ENCODE assay signal across 17 mouse cellular contexts in the genomic region with DNA sequence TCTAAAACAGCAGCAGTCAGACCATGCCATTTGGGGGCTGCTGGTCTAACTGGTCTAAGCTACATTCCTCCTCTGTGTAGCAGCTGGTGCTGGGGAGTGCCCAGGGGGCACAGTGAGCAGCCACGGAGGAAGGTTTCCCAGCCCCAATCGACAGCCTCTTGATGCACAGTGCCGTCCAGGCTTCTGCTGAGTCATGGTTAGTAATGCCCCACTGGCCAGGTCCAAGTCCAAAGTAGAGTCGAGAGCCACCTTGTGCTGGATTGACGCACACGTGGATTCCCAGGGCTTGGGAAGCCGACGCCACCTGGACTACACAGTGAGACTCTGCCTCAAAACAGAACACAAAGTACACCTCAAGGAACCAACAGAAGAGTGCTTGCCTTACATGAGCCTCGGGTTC. TPM values are rescaled to one million over a fixed set of nuclear protein-coding genes. Genes with fewer than 3 reads are reported as not detected.
DNase-seq lines count a peak whose midpoint lies in the region; ATAC-seq and TF ChIP-seq lines count a peak whose summit lies in the region.
"Had no signal": no experiment of that assay in that cellular context is flagged by ENCODE, and none has a peak within 500 bp of the region (broad histone marks: within the 10 kb centered on the region; RNA-seq: fewer than 3 reads in every experiment).

No protein-coding gene starts in this region.

- no peak overlapping the region for H3K9ac ChIP-seq in ES-E14 (ENCODE audit: insufficient read depth, low read depth, low read length, poor library complexity, severe bottlenecking)
- no peak overlapping the region for H3K9ac ChIP-seq in kidney, postnatal 0 days (ENCODE audit: low read depth, low read length)
- no peak overlapping the region for H3K9ac ChIP-seq in liver, embryonic 16.5 days (ENCODE audit: low read depth, low read length)
- H3K9ac ChIP-seq in midbrain, embryonic 16.5 days (ENCODE audit: low read depth, low read length), result no peak overlapping the region
- H3K9ac ChIP-seq: heart, embryonic 13.5 days; midbrain, embryonic 15.5 days had no signal

- in situ Hi-C loops in ES-E14 (cut with MboI; ENCODE audit: low sequenced_read_pairs in 2 of 2, unreplicated experiment in 2 of 2), result no loop called here

- no peaks in the 10 kb centered on the region for H3K36me3 ChIP-seq in ES-E14 (ENCODE audit: control insufficient read depth, insufficient read depth, low read length, poor library complexity, severe bottlenecking)
- H3K36me3 ChIP-seq in kidney, postnatal 0 days (ENCODE audit: insufficient read depth, low read length), result no peaks in the 10 kb centered on the region
- no peaks in the 10 kb centered on the region for H3K36me3 ChIP-seq in liver, embryonic 16.5 days (ENCODE audit: control insufficient read depth, insufficient read depth)
- no peaks in the 10 kb centered on the region for H3K36me3 ChIP-seq in midbrain, embryonic 16.5 days (ENCODE audit: control insufficient read depth, insufficient read depth, low read length)
- H3K36me3 ChIP-seq: heart, embryonic 13.5 days; midbrain, embryonic 15.5 days had no signal

- no peak for DNase-seq in ES-E14 (ENCODE audit: low read depth, low spot score)
- peak; percentile 91 for DNase-seq in kidney, adult 11 months
- DNase-seq in kidney, postnatal 0 days (ENCODE audit: low spot score), result peak; percentile 15
- DNase-seq in Muller cell, postnatal 12 days (ENCODE audit: inconsistent ontology term), result no peak
- no peak for DNase-seq in ovary, adult 18-20 months (ENCODE audit: low spot score)
- DNase-seq: cerebellum, postnatal 14 days; heart, postnatal 4 days; thymus, postnatal 14 days had no signal

- no peak overlapping the region for H3K4me3 ChIP-seq in ES-E14 (ENCODE audit: insufficient read depth in 1 of 2, low read depth in 1 of 2, low read length in 2 of 2, poor library complexity in 1 of 2, severe bottlenecking in 1 of 2)
- no peak overlapping the region for H3K4me3 ChIP-seq in kidney, postnatal 0 days (replicated peaks; ENCODE audit: low read depth, low read length)
- H3K4me3 ChIP-seq in liver, embryonic 16.5 days (ENCODE audit: low read depth, low read length), result no peak overlapping the region
- H3K4me3 ChIP-seq in midbrain, embryonic 16.5 days (ENCODE audit: low read depth, low read length), result no peak overlapping the region
- H3K4me3 ChIP-seq: heart, embryonic 13.5 days; megakaryocyte, embryonic 14.5 days; midbrain, embryonic 15.5 days had no signal

- WGBS in kidney, postnatal 0 days, result 73% methylated on average over 9 of the region's 9 CpGs
- WGBS in liver, embryonic 16.5 days (ENCODE audit: insufficient replicate concordance), result 63% methylated on average over 9 of the region's 9 CpGs
- WGBS in midbrain, embryonic 16.5 days, result 86% methylated on average over 9 of the region's 9 CpGs

- no peak for TF ChIP-seq CTCF in kidney, postnatal 0 days (IDR thresholded peaks at IDR 0.05; ENCODE audit: low read depth)

- H3K4me1 ChIP-seq in ES-E14 (ENCODE audit: control insufficient read depth in 2 of 2, insufficient read depth in 2 of 2, low read length in 2 of 2, poor library complexity in 1 of 2), result no peaks in the 10 kb centered on the region
- no peaks in the 10 kb centered on the region for H3K4me1 ChIP-seq in kidney, postnatal 0 days (replicated peaks; ENCODE audit: insufficient read depth, low read length)
- no peaks in the 10 kb centered on the region for H3K4me1 ChIP-seq in liver, embryonic 16.5 days (ENCODE audit: control insufficient read depth, low read depth, low read length)
- no peaks in the 10 kb centered on the region for H3K4me1 ChIP-seq in midbrain, embryonic 16.5 days (ENCODE audit: control insufficient read depth, insufficient read depth, low read length)
- H3K4me1 ChIP-seq: heart, embryonic 13.5 days; midbrain, embryonic 15.5 days had no signal

- H3K9me3 ChIP-seq in ES-E14 (ENCODE audit: control insufficient read depth, insufficient read depth, low read depth, low read length), result no peaks in the 10 kb centered on the region
- no peaks in the 10 kb centered on the region for H3K9me3 ChIP-seq in kidney, postnatal 0 days (replicated peaks; ENCODE audit: low read length)
- H3K9me3 ChIP-seq in liver, embryonic 16.5 days (replicated peaks; ENCODE audit: control insufficient read depth, low read length), result no peaks in the 10 kb centered on the region
- no peaks in the 10 kb centered on the region for H3K9me3 ChIP-seq in midbrain, embryonic 16.5 days (replicated peaks; ENCODE audit: control insufficient read depth, low read length, poor library complexity, severe bottlenecking)
- H3K9me3 ChIP-seq: heart, embryonic 13.5 days; megakaryocyte, embryonic 14.5 days; midbrain, embryonic 15.5 days had no signal

- ATAC-seq in kidney, postnatal 0 days (replicated peaks; ENCODE audit: low FRiP score, low read depth), result peak; percentile 92
- ATAC-seq in liver, embryonic 16.5 days (ENCODE audit: low read depth), result peak; percentile 64
- ATAC-seq in midbrain, embryonic 16.5 days, result no peak
- ATAC-seq: CD4-positive, CD25-positive, alpha-beta regulatory T cell, adult 4 months; forebrain, embryonic 14.5 days; hindbrain, postnatal 0 days; lung, postnatal 0 days; midbrain, embryonic 15.5 days had no signal

- H3K27me3 ChIP-seq in kidney, postnatal 0 days (ENCODE audit: insufficient read depth, low read length), result no peaks in the 10 kb centered on the region
- no peaks in the 10 kb centered on the region for H3K27me3 ChIP-seq in liver, embryonic 16.5 days (ENCODE audit: control insufficient read depth, insufficient read depth, low read depth, low read length)
- H3K27me3 ChIP-seq in midbrain, embryonic 16.5 days (ENCODE audit: control insufficient read depth, insufficient read depth, low read depth, low read length), result no peaks in the 10 kb centered on the region
- H3K27me3 ChIP-seq: heart, embryonic 13.5 days; megakaryocyte, embryonic 14.5 days; midbrain, embryonic 15.5 days had no signal

- H3K27ac ChIP-seq in ES-E14 (ENCODE audit: insufficient read depth, low read depth, low read length, poor library complexity, severe bottlenecking), result no peak overlapping the region
- peak overlapping the region; percentile 75; the same call in 1 of the 2 replicates for H3K27ac ChIP-seq in kidney, postnatal 0 days
- H3K27ac ChIP-seq in liver, embryonic 16.5 days (ENCODE audit: low read length), result no peak overlapping the region
- H3K27ac ChIP-seq in midbrain, embryonic 16.5 days (ENCODE audit: low read length), result no peak overlapping the region
- H3K27ac ChIP-seq: heart, embryonic 13.5 days; hindbrain, postnatal 0 days; midbrain, embryonic 15.5 days had no signal

- H3K4me2 ChIP-seq in kidney, postnatal 0 days (ENCODE audit: low read length), result no peak overlapping the region
- no peak overlapping the region for H3K4me2 ChIP-seq in liver, embryonic 16.5 days (ENCODE audit: low read depth, low read length)
- H3K4me2 ChIP-seq in midbrain, embryonic 16.5 days (ENCODE audit: low read length), result no peak overlapping the region
- H3K4me2 ChIP-seq: heart, embryonic 13.5 days; midbrain, embryonic 15.5 days had no signal

TF ChIP-seq in ES-E14, 5 proteins besides CTCF, POLR2A, EP300 and RAD21:
- TF ChIP-seq MAFK (IDR thresholded peaks at IDR 0.05; ENCODE audit: insufficient read depth, low read depth, low read length) (peak; percentile 55), HCFC1 (IDR thresholded peaks at IDR 0.05; ENCODE audit: borderline replicate concordance, insufficient read depth, low read length) (no peak), ZNF384 (IDR thresholded peaks at IDR 0.05; ENCODE audit: low read depth, low read length) (no peak), CHD2 (IDR thresholded peaks at IDR 0.05; ENCODE audit: low read depth, low read length) (no peak), ZC3H11A (IDR thresholded peaks at IDR 0.05; ENCODE audit: borderline replicate concordance, low read depth, low read length) (no peak)

RNA-seq across cellular contexts. Expression of gene Cryl1, which starts 21.4 kb away (rescaled TPM):
- 4.1 and 8.4 TPM in 2 replicates for total RNA-seq in ES-E14 (2012; rRNA removed)
- 100 and 105 TPM in 2 replicates for polyA plus RNA-seq in kidney, postnatal 0 days (2015; fragmentation: Nextera tagmentation; extraction: Ambion mirVana)
- polyA plus RNA-seq in liver, embryonic 16.5 days (2015; fragmentation: Nextera tagmentation; extraction: Ambion mirVana), result 6.3 and 7.6 TPM in 2 replicates
- polyA plus RNA-seq in midbrain, embryonic 16.5 days (2015; fragmentation: Nextera tagmentation; extraction: Ambion mirVana), result 9.6 and 12.3 TPM in 2 replicates

RNA-seq across cellular contexts. Expression of gene Ift88, which starts 46.9 kb away (rescaled TPM):
- 3.6 and 11.0 TPM in 2 replicates for total RNA-seq in ES-E14 (2012; rRNA removed)
- 9.3 and 10.8 TPM in 2 replicates for polyA plus RNA-seq in kidney, postnatal 0 days (2015; fragmentation: Nextera tagmentation; extraction: Ambion mirVana)
- 1.2 and 1.4 TPM in 2 replicates for polyA plus RNA-seq in liver, embryonic 16.5 days (2015; fragmentation: Nextera tagmentation; extraction: Ambion mirVana)
- polyA plus RNA-seq in midbrain, embryonic 16.5 days (2015; fragmentation: Nextera tagmentation; extraction: Ambion mirVana), result 17.3 and 19.4 TPM in 2 replicates

Comparison
In these comparisons a context has a peak if more than half of its experiments do, and no peak if none do; other contexts are left out.
1. DNase-seq: peak in kidney, adult 11 months (single experiment) and kidney, postnatal 0 days (single experiment); none in ES-E14 (single experiment), Muller cell, postnatal 12 days (single experiment) and ovary, adult 18-20 months (single experiment).